ENCODE assay signal across 8 mouse cellular contexts in genomic region chr10:80665981-80666733, GRCm38 (mm10). TPM values are rescaled to one million over a fixed set of nuclear protein-coding genes. Genes with fewer than 3 reads are reported as not detected.
DNase-seq lines count a peak whose midpoint lies in the region; ATAC-seq and TF ChIP-seq lines count a peak whose summit lies in the region.

No protein-coding gene starts in this region.

- intact Hi-C loops in heart, postnatal 10 days (cut with DNase I): no loop called here

- H3K27me3 ChIP-seq in heart, embryonic 15.5 days: no peaks in the 10 kb centered on the region
- H3K27me3 ChIP-seq in ES-Bruce4 (ENCODE audit: control insufficient read depth, insufficient read depth, low read length, poor library complexity, severe bottlenecking): no peaks in the 10 kb centered on the region
- H3K27me3 ChIP-seq in embryonic facial prominence, embryonic 10.5 days (replicated peaks; ENCODE audit: low read depth, poor library complexity, severe bottlenecking): no peaks in the 10 kb centered on the region
- H3K27me3 ChIP-seq in limb, embryonic 14.5 days (ENCODE audit: control insufficient read depth, insufficient read depth, low read length): no peaks in the 10 kb centered on the region

- no peak for ATAC-seq in heart, embryonic 15.5 days (replicated peaks; ENCODE audit: insufficient number of reproducible peaks, insufficient read depth, low FRiP score, low read depth)
- no peak for ATAC-seq in limb, embryonic 14.5 days (ENCODE audit: low FRiP score, low read depth)

- no peak for TF ChIP-seq CTCF in ES-Bruce4 (IDR thresholded peaks at IDR 0.05; ENCODE audit: low read depth, low read length)

- peaks cover 50% of the 10 kb centered on the region for H3K36me3 ChIP-seq in heart, embryonic 15.5 days
- peaks cover 17% of the 10 kb centered on the region for H3K36me3 ChIP-seq in ES-Bruce4 (ENCODE audit: control insufficient read depth, insufficient read depth, low read length, poor library complexity, severe bottlenecking)
- H3K36me3 ChIP-seq in embryonic facial prominence, embryonic 10.5 days (replicated peaks): peaks cover 61% of the 10 kb centered on the region
- peaks cover 53% of the 10 kb centered on the region for H3K36me3 ChIP-seq in limb, embryonic 14.5 days (ENCODE audit: control insufficient read depth, insufficient read depth, low read length)

- H3K27ac ChIP-seq in heart, embryonic 15.5 days: peak overlapping the region; percentile 95
- H3K27ac ChIP-seq in ES-Bruce4 (ENCODE audit: insufficient read depth, low read length): 0 out of 2 replicates have a peak overlapping the region, but pooled peaks have one; percentile 5
- H3K27ac ChIP-seq in embryonic facial prominence, embryonic 10.5 days (replicated peaks): no peak overlapping the region
- no peak overlapping the region for H3K27ac ChIP-seq in limb, embryonic 14.5 days (replicated peaks; ENCODE audit: low read depth, low read length)

- no peak for DNase-seq in heart, postnatal 10 days
- no peak for DNase-seq in embryonic facial prominence, embryonic 10.5 days (ENCODE audit: low spot score)
- no peak for DNase-seq in limb, embryonic 14.5 days (ENCODE audit: low spot score)
- no peak for DNase-seq in frontal cortex, postnatal 10 days (ENCODE audit: low spot score in 2 of 2)
- no peak for DNase-seq in thymus, postnatal 0 days (ENCODE audit: low spot score)
- DNase-seq in spleen, postnatal 10 days (ENCODE audit: low spot score in 2 of 2): no peak

- 75% methylated on average over 10 of the region's 10 CpGs for WGBS in heart, embryonic 15.5 days
- 80% methylated on average over 10 of the region's 10 CpGs for WGBS in embryonic facial prominence, embryonic 10.5 days
- 71% methylated on average over 10 of the region's 10 CpGs for WGBS in limb, embryonic 14.5 days

- H3K4me3 ChIP-seq in heart, embryonic 15.5 days: no peak overlapping the region
- no peak overlapping the region for H3K4me3 ChIP-seq in ES-Bruce4 (ENCODE audit: low read depth, low read length)
- peak overlapping the region; percentile 23; the same call in 1 of the 2 replicates for H3K4me3 ChIP-seq in embryonic facial prominence, embryonic 10.5 days
- H3K4me3 ChIP-seq in limb, embryonic 14.5 days (replicated peaks; ENCODE audit: low read length): no peak overlapping the region

- TF ChIP-seq POLR2A in ES-Bruce4 (IDR thresholded peaks at IDR 0.05; ENCODE audit: insufficient read depth, low read length): no peak
- no peak for TF ChIP-seq POLR2A in limb, embryonic 14.5 days (IDR thresholded peaks at IDR 0.05; ENCODE audit: borderline replicate concordance, extremely low read depth, insufficient read depth, insufficient read length)

- peak overlapping the region; percentile 25; the same call in 1 of the 2 replicates for H3K9ac ChIP-seq in heart, embryonic 15.5 days
- no peak overlapping the region for H3K9ac ChIP-seq in ES-Bruce4 (ENCODE audit: low read depth, poor library complexity, severe bottlenecking)
- H3K9ac ChIP-seq in limb, embryonic 14.5 days (ENCODE audit: low read depth, low read length, severe bottlenecking): 0 out of 2 replicates have a peak overlapping the region, but pooled peaks have one; percentile 12

- H3K9me3 ChIP-seq in heart, embryonic 15.5 days (replicated peaks): no peaks in the 10 kb centered on the region
- no peaks in the 10 kb centered on the region for H3K9me3 ChIP-seq in ES-Bruce4 (replicated peaks; ENCODE audit: control insufficient read depth, insufficient read depth, low read length, poor library complexity, severe bottlenecking)
- no peaks in the 10 kb centered on the region for H3K9me3 ChIP-seq in embryonic facial prominence, embryonic 10.5 days
- no peaks in the 10 kb centered on the region for H3K9me3 ChIP-seq in limb, embryonic 14.5 days (ENCODE audit: control insufficient read depth, low read length)

- TF ChIP-seq EP300 in ES-Bruce4 (IDR thresholded peaks at IDR 0.05; ENCODE audit: insufficient read depth, low read depth, low read length): no peak

- peaks cover 56% of the 10 kb centered on the region for H3K4me1 ChIP-seq in heart, embryonic 15.5 days (replicated peaks)
- H3K4me1 ChIP-seq in ES-Bruce4 (ENCODE audit: control insufficient read depth, insufficient read depth, low read length): peaks cover 6% of the 10 kb centered on the region
- peaks cover 45% of the 10 kb centered on the region for H3K4me1 ChIP-seq in embryonic facial prominence, embryonic 10.5 days
- H3K4me1 ChIP-seq in limb, embryonic 14.5 days (ENCODE audit: control insufficient read depth, insufficient read depth, low read length): peaks cover 15% of the 10 kb centered on the region

- no peak overlapping the region for H3K4me2 ChIP-seq in heart, embryonic 15.5 days
- no peak overlapping the region for H3K4me2 ChIP-seq in limb, embryonic 14.5 days (replicated peaks; ENCODE audit: low read depth, low read length, severe bottlenecking)

RNA-seq across cellular contexts. Expression of gene Btbd2, which starts 9.3 kb away (rescaled TPM):
- polyA plus RNA-seq in heart, embryonic 15.5 days (2015; fragmentation: Nextera tagmentation; extraction: Ambion mirVana): 45.4 and 64.8 TPM in 2 replicates
- total RNA-seq in heart, postnatal 10 days (2021): 10 to 100 TPM; 42.2 to 46.4 TPM
- 45.6 and 47.1 TPM in 2 replicates for polyA plus RNA-seq in ES-Bruce4 (2011; ENCODE audit: insufficient read depth, insufficient read length, low read depth, missing spikeins)
- polyA plus RNA-seq in embryonic facial prominence, embryonic 10.5 days (2016; fragmentation: Nextera tagmentation; extraction: Ambion mirVana): 83.2 and 84.8 TPM in 2 replicates
- polyA plus RNA-seq in limb, embryonic 14.5 days (2012; rRNA removed): 87.8 and 122 TPM in 2 replicates
- polyA plus RNA-seq in limb, embryonic 14.5 days (2014; fragmentation: Nextera tagmentation; extraction: Ambion mirVana): 78.0 and 89.1 TPM in 2 replicates
- 31.6 and 31.9 TPM in 2 replicates for polyA plus RNA-seq in thymus, postnatal 0 days (2015; fragmentation: Nextera tagmentation; extraction: Ambion mirVana)

RNA-seq across cellular contexts. Expression of gene Mknk2, which starts 11.8 kb away (rescaled TPM):
- 70.8 and 99.5 TPM in 2 replicates for polyA plus RNA-seq in heart, embryonic 15.5 days (2015; fragmentation: Nextera tagmentation; extraction: Ambion mirVana)
- total RNA-seq in heart, postnatal 10 days (2021): 100 to 1,000 TPM; 143 to 159 TPM
- 54.6 and 57.4 TPM in 2 replicates for polyA plus RNA-seq in ES-Bruce4 (2011; ENCODE audit: insufficient read depth, insufficient read length, low read depth, missing spikeins)
- 118 and 119 TPM in 2 replicates for polyA plus RNA-seq in embryonic facial prominence, embryonic 10.5 days (2016; fragmentation: Nextera tagmentation; extraction: Ambion mirVana)
- polyA plus RNA-seq in limb, embryonic 14.5 days (2012; rRNA removed): 108 and 147 TPM in 2 replicates
- 93.0 and 97.7 TPM in 2 replicates for polyA plus RNA-seq in limb, embryonic 14.5 days (2014; fragmentation: Nextera tagmentation; extraction: Ambion mirVana)
- 119 and 125 TPM in 2 replicates for polyA plus RNA-seq in thymus, postnatal 0 days (2015; fragmentation: Nextera tagmentation; extraction: Ambion mirVana)

RNA-seq across cellular contexts. Expression of gene Mob3a, which starts 35.6 kb away (rescaled TPM):
- 22.1 and 33.6 TPM in 2 replicates for polyA plus RNA-seq in heart, embryonic 15.5 days (2015; fragmentation: Nextera tagmentation; extraction: Ambion mirVana)
- total RNA-seq in heart, postnatal 10 days (2021): 10 to 100 TPM; 10.1 to 11.3 TPM
- 17.5 and 19.8 TPM in 2 replicates for polyA plus RNA-seq in ES-Bruce4 (2011; ENCODE audit: insufficient read depth, insufficient read length, low read depth, missing spikeins)
- 54.4 and 54.7 TPM in 2 replicates for polyA plus RNA-seq in embryonic facial prominence, embryonic 10.5 days (2016; fragmentation: Nextera tagmentation; extraction: Ambion mirVana)
- polyA plus RNA-seq in limb, embryonic 14.5 days (2012; rRNA removed): 33.7 and 42.7 TPM in 2 replicates
- polyA plus RNA-seq in limb, embryonic 14.5 days (2014; fragmentation: Nextera tagmentation; extraction: Ambion mirVana): 35.9 and 36.5 TPM in 2 replicates
- polyA plus RNA-seq in thymus, postnatal 0 days (2015; fragmentation: Nextera tagmentation; extraction: Ambion mirVana): 107 and 114 TPM in 2 replicates

RNA-seq across cellular contexts. Expression of gene Izumo4, which starts 35.8 kb away (rescaled TPM):
- 10.4 and 14.6 TPM in 2 replicates for polyA plus RNA-seq in heart, embryonic 15.5 days (2015; fragmentation: Nextera tagmentation; extraction: Ambion mirVana)
- 1 to 10 TPM; 2.9 to 4.1 TPM for total RNA-seq in heart, postnatal 10 days (2021)
- polyA plus RNA-seq in ES-Bruce4 (2011; ENCODE audit: insufficient read depth, insufficient read length, low read depth, missing spikeins): 7.2 and 9.6 TPM in 2 replicates
- polyA plus RNA-seq in embryonic facial prominence, embryonic 10.5 days (2016; fragmentation: Nextera tagmentation; extraction: Ambion mirVana): 10.5 and 10.8 TPM in 2 replicates
- polyA plus RNA-seq in limb, embryonic 14.5 days (2012; rRNA removed): 64.5 and 66.1 TPM in 2 replicates
- polyA plus RNA-seq in limb, embryonic 14.5 days (2014; fragmentation: Nextera tagmentation; extraction: Ambion mirVana): 14.4 and 15.9 TPM in 2 replicates
- polyA plus RNA-seq in thymus, postnatal 0 days (2015; fragmentation: Nextera tagmentation; extraction: Ambion mirVana): 17.8 and 20.1 TPM in 2 replicates

RNA-seq across cellular contexts. Expression of gene Csnk1g2, which starts 43.5 kb away (rescaled TPM):
- polyA plus RNA-seq in heart, embryonic 15.5 days (2015; fragmentation: Nextera tagmentation; extraction: Ambion mirVana): 78.2 and 112 TPM in 2 replicates
- total RNA-seq in heart, postnatal 10 days (2021): 100 to 1,000 TPM; 137 to 141 TPM
- polyA plus RNA-seq in ES-Bruce4 (2011; ENCODE audit: insufficient read depth, insufficient read length, low read depth, missing spikeins): 82.7 and 84.6 TPM in 2 replicates
- 198 TPM in 2 replicates for polyA plus RNA-seq in embryonic facial prominence, embryonic 10.5 days (2016; fragmentation: Nextera tagmentation; extraction: Ambion mirVana)
- 253 and 298 TPM in 2 replicates for polyA plus RNA-seq in limb, embryonic 14.5 days (2012; rRNA removed)
- 110 and 125 TPM in 2 replicates for polyA plus RNA-seq in limb, embryonic 14.5 days (2014; fragmentation: Nextera tagmentation; extraction: Ambion mirVana)
- 153 and 160 TPM in 2 replicates for polyA plus RNA-seq in thymus, postnatal 0 days (2015; fragmentation: Nextera tagmentation; extraction: Ambion mirVana)

Comparison
In these comparisons a context has a peak if more than half of its experiments do, and no peak if none do; other contexts are left out.
1. H3K27ac ChIP-seq: peak in heart, embryonic 15.5 days (single experiment) and ES-Bruce4 (single experiment); none in embryonic facial prominence, embryonic 10.5 days (single experiment) and limb, embryonic 14.5 days (single experiment).